Mouse (Mus musculus) heart, adult 2 months (tissue): ENCODE data around the gene Rpl24. TPM values are rescaled to one million over a fixed set of nuclear protein-coding genes. Genes with fewer than 3 reads are reported as not detected.
"Not testable (repeated sequence)": the region's sequence is repeated elsewhere in the genome, so short reads cannot be mapped to it uniquely, and the experiment has no call there.

Source experiments
- DNase-seq, 2 experiments: peaks; one replicate each; pipeline ENCODE4 v3.0.0; 2021
- H3K27ac ChIP-seq: fragments of 200-600 bp; 2 replicates; pipeline ENCODE4 v1.8.1; 2022
- H3K27me3 ChIP-seq: fragments of 200-500 bp; 2 replicates; pipeline ENCODE4 v1.6.1; 2012; ENCODE audit warnings: mild to moderate bottlenecking, low read length, inconsistent platforms, mixed read lengths; ENCODE audit not compliant: control insufficient read depth, insufficient read depth
- H3K36me3 ChIP-seq: fragments of 200-500 bp; 2 replicates; pipeline ENCODE4 v1.6.1; 2012; ENCODE audit warnings: low read length, inconsistent platforms; ENCODE audit not compliant: control insufficient read depth, insufficient read depth
- H3K4me1 ChIP-seq: fragments of 200-500 bp; 2 replicates; pipeline ENCODE4 v1.6.1; 2011; ENCODE audit warnings: low read length; ENCODE audit not compliant: control insufficient read depth, insufficient read depth
- H3K4me3 ChIP-seq: fragments of 200-600 bp; 2 replicates; pipeline ENCODE4 v1.8.1; 2022
- H3K79me2 ChIP-seq: fragments of 200-500 bp; replicated peaks from 2 replicates; pipeline ENCODE4 v1.6.1; 2012; ENCODE audit warnings: mild to moderate bottlenecking, inconsistent platforms, low read length, moderate library complexity, mixed read lengths; ENCODE audit not compliant: control insufficient read depth, insufficient read depth
- H3K9ac ChIP-seq: fragments of 200-500 bp; 2 replicates; pipeline ENCODE4 v1.6.1; 2012; ENCODE audit warnings: low read depth, mild to moderate bottlenecking, control low read depth, inconsistent platforms, low read length, mixed read lengths
- CTCF ChIP-seq: fragments of 200-600 bp; IDR thresholded peaks from 2 replicates; pipeline ENCODE4 v1.8.1; 2022; ENCODE audit warnings: antibody characterized with exemption, mild to moderate bottlenecking, moderate library complexity
- EP300 ChIP-seq: fragments of 200-500 bp; IDR thresholded peaks from 2 replicates; pipeline ENCODE4 v1.6.1; 2011; ENCODE audit warnings: low read depth, low read length, control low read depth; ENCODE audit not compliant: insufficient read depth
- POLR2A ChIP-seq: fragments of 200-500 bp; IDR thresholded peaks from 2 replicates; pipeline ENCODE4 v1.6.1; 2011; ENCODE audit warnings: mild to moderate bottlenecking, low read depth, low read length, control low read depth; ENCODE audit not compliant: insufficient read depth
- WGBS: fragments of 180-500 bp; shearing (Covaris S2); methylation state at CpG from one replicate; pipeline ENCODE4 v1.1.7; 2018; 5-methylcytosine and 5-hydroxymethylcytosine counted together
- intact Hi-C: fragments of 180-260 bp; cut with DNase I; formaldehyde crosslinking; loops from one replicate; pipeline ENCODE4 v1.15.1; 2025
- polyA plus RNA-seq: library from polyadenylated mRNA; depleted of rRNA; stranded (reverse); fragments of >200 nt; gene quantifications from 2 replicates; pipeline ENCODE4 v1.2.3, GENCODE M21; 2012
- total RNA-seq, 2 experiments: library from RNA; stranded (reverse); gene quantifications; 2 replicates each; pipeline ENCODE4 v1.2.3; 2021

Rpl24 gene
- total and polyA plus RNA-seq, 3 experiments: 185 to 591 (median 494) TPM

- Histone ChIP-seq H3K36me3 (no peaks in the 10 kb centered on the region), H3K79me2 (no peaks in the 10 kb centered on the region), H3K27me3 (no peaks in the 10 kb centered on the region), H3K9ac (no peak overlapping the region), H3K4me1 (no peaks in the 10 kb centered on the region), H3K27ac (no peak overlapping the region), H3K4me3 (no peak overlapping the region)
- 81% methylated on average over 6 of the region's 6 CpGs for whole genome bisulfite sequencing
- intact Hi-C loops: no loop called here
- no peak for TF ChIP-seq EP300
- no peak for TF ChIP-seq POLR2A
- TF ChIP-seq CTCF: no peak
- DNase-seq: no peak
Observed at GRCm38 (mm10) chr16:55939703-55940102, 26.4 kb upstream of the Rpl24 start.

DNA sequence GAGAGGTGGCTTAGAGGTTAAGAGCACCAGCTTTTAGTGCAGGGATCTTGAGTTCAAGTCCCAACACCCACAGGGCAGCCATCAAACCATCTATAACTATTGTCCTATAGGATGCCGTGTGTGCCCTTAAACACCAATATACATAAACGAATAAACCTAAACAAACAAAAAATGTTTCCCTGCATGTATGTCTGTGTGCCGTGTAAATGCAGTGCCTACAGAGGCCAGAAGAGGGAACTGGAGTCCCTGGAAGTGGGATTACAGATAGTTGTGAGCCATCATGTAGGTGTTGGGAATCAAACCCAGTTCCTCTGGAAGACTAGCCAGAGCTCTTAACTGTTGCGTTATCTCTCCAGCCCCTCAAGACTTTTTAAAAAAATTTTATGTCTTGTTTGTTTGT, 25.3 kb upstream of the Rpl24 start:
- Histone ChIP-seq H3K4me1 (no peaks in the 10 kb centered on the region), H3K27ac (no peak overlapping the region), H3K79me2 (no peaks in the 10 kb centered on the region), H3K27me3 (no peaks in the 10 kb centered on the region), H3K9ac (no peak overlapping the region), H3K4me3 (no peak overlapping the region), H3K36me3 (no peaks in the 10 kb centered on the region)
- no peak for DNase-seq
- 92% methylated on average over 4 of the region's 4 CpGs for WGBS
- intact Hi-C loops: no loop called here
- TF ChIP-seq CTCF (no peak), POLR2A (no peak), EP300 (no peak)

GRCm38 (mm10) chr16:55947266-55947665, 18.8 kb upstream of the Rpl24 start:
- peaks cover 2% of the 10 kb centered on the region; the same call in 1 of the 2 replicates for H3K4me1 ChIP-seq
- DNase-seq: no peak
- no peaks in the 10 kb centered on the region for H3K79me2 ChIP-seq
- intact Hi-C loops: no loop called here
- H3K9ac ChIP-seq: no peak overlapping the region
- 43% methylated on average over 3 of the region's 3 CpGs for WGBS
- H3K4me3 ChIP-seq: no peak overlapping the region
- no peak overlapping the region for H3K27ac ChIP-seq
- no peaks in the 10 kb centered on the region for H3K27me3 ChIP-seq
- TF ChIP-seq POLR2A (no peak), CTCF (no peak), EP300 (no peak)
- no peaks in the 10 kb centered on the region for H3K36me3 ChIP-seq

GRCm38 (mm10) chr16:55947876-55948410, 18.1 kb upstream of the Rpl24 start:
- H3K4me3 ChIP-seq, H3K27ac ChIP-seq, DNase-seq, H3K4me1 ChIP-seq, H3K9ac ChIP-seq, intact Hi-C loops, H3K36me3 ChIP-seq, H3K79me2 ChIP-seq, H3K27me3 ChIP-seq: not testable (repeated sequence)
- WGBS: 72% methylated on average over 2 of the region's 2 CpGs

GRCm38 (mm10) chr16:55948963-55949362, 17.1 kb upstream of the Rpl24 start:
- H3K27ac ChIP-seq: no peak overlapping the region
- intact Hi-C loops: no loop called here
- TF ChIP-seq POLR2A (no peak), CTCF (no peak), EP300 (no peak)
- WGBS: 26% methylated on average over 7 of the region's 7 CpGs
- H3K79me2 ChIP-seq: no peaks in the 10 kb centered on the region
- no peaks in the 10 kb centered on the region for H3K27me3 ChIP-seq
- no peak overlapping the region for H3K9ac ChIP-seq
- peaks cover 2% of the 10 kb centered on the region; the same call in 1 of the 2 replicates for H3K4me1 ChIP-seq
- DNase-seq: peak in 1 of 2 experiments; percentile 46
- H3K4me3 ChIP-seq: no peak overlapping the region
- no peaks in the 10 kb centered on the region for H3K36me3 ChIP-seq

DNA sequence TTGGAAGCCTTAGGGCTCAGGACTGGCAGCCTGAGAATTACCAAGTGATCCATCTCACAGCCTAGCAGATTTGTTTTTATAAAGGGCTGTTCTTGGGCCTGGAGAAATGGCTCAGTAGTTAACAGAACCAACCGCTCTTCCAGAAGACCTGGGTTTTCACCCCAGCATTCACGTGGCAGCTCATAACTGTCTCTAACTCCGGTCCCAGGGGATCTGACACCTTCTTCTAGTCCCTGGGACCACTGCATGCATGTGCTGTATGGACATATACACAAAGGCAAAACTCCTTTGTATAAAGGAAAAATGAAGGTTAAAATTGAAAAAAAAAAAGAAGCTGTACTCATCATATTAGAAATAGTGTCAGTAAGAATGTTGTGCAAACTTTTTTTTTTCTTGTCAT, 15.6 kb upstream of the Rpl24 start:
- no peak for DNase-seq
- WGBS: 72% methylated on average over 3 of the region's 3 CpGs
- no peak overlapping the region for H3K4me3 ChIP-seq
- TF ChIP-seq POLR2A: no peak
- no peak for TF ChIP-seq CTCF
- TF ChIP-seq EP300: no peak
- H3K27ac ChIP-seq: no peak overlapping the region
- no peaks in the 10 kb centered on the region for H3K36me3 ChIP-seq
- intact Hi-C loops: loop anchor here (1.0 kb wide), 1 partner anchor 181 kb away; no protein-coding TSS in a partner anchor
- H3K79me2 ChIP-seq: no peaks in the 10 kb centered on the region
- H3K4me1 ChIP-seq: peaks cover 2% of the 10 kb centered on the region; the same call in 1 of the 2 replicates
- H3K27me3 ChIP-seq: no peaks in the 10 kb centered on the region
- no peak overlapping the region for H3K9ac ChIP-seq
